Mouse (Mus musculus): ENCODE results near the gene Taf12. TPM values are rescaled to one million over a fixed set of nuclear protein-coding genes. Genes with fewer than 3 reads are reported as not detected.
A peak's percentile ranks its signal among the peaks of the same experiment; 100 is the strongest.

Taf12 gene
- polyA plus RNA-seq, 1 experiment from 2014 or later, result 42.8 TPM

GRCm38 (mm10) chr4:132344403-132345134, 70.4 kb downstream of the Taf12 start:
- peaks cover 22% of the 10 kb centered on the region for H3K4me1 ChIP-seq (ENCODE audit: control insufficient read depth, insufficient read depth, low read length)
- H3K9ac ChIP-seq (ENCODE audit: low read length), result peak overlapping the region; percentile 81
- H3K4me2 ChIP-seq (ENCODE audit: low read depth, low read length), result peak overlapping the region; percentile 89
- no peaks in the 10 kb centered on the region for H3K27me3 ChIP-seq (ENCODE audit: control insufficient read depth, insufficient read depth, low read length)
- no peak for ATAC-seq (ENCODE audit: insufficient read depth, low FRiP score)
- H3K27ac ChIP-seq (ENCODE audit: low read length), result 0 out of 2 replicates have a peak overlapping the region, but pooled peaks have one; percentile 11
- 6% methylated on average over 13 of the region's 13 CpGs for WGBS
- peak overlapping the region; percentile 59 for H3K4me3 ChIP-seq (replicated peaks; ENCODE audit: low read length)
- H3K9me3 ChIP-seq (replicated peaks; ENCODE audit: control insufficient read depth, low read length), result no peaks in the 10 kb centered on the region
- H3K36me3 ChIP-seq (ENCODE audit: control insufficient read depth, insufficient read depth, low read length), result peaks cover 2% of the 10 kb centered on the region; the same call in 1 of the 2 replicates

Other genes with a start within 250 kb of the Taf12 start
- gene Gm10300, start 199.7 kb upstream of the Taf12 start, polyA plus RNA-seq (2015; fragmentation: Nextera tagmentation; extraction: Ambion mirVana), result 0.05 TPM in 1 of 2 replicates, not detected in the other
- 55.7 and 60.0 TPM in 2 replicates for gene Epb41, start 199.1 kb upstream of the Taf12 start, polyA plus RNA-seq (2015; fragmentation: Nextera tagmentation; extraction: Ambion mirVana)
- 0.17 and 0.30 TPM in 2 replicates for gene Oprd1, start 129.9 kb upstream of the Taf12 start, polyA plus RNA-seq (2015; fragmentation: Nextera tagmentation; extraction: Ambion mirVana)
- gene Ythdf2, start 62.1 kb upstream of the Taf12 start, polyA plus RNA-seq (2015; fragmentation: Nextera tagmentation; extraction: Ambion mirVana), result 75.6 and 84.2 TPM in 2 replicates
- gene Gmeb1, start 12.8 kb upstream of the Taf12 start, polyA plus RNA-seq (2015; fragmentation: Nextera tagmentation; extraction: Ambion mirVana), result 25.6 and 28.7 TPM in 2 replicates
- 1.5 and 2.2 TPM in 2 replicates for gene Rab42, start 29.0 kb downstream of the Taf12 start, polyA plus RNA-seq (2015; fragmentation: Nextera tagmentation; extraction: Ambion mirVana)
- gene Trnau1ap, start 55.2 kb downstream of the Taf12 start, polyA plus RNA-seq (2015; fragmentation: Nextera tagmentation; extraction: Ambion mirVana), result 56.8 and 62.6 TPM in 2 replicates
- 62.6 and 64.0 TPM in 2 replicates for gene Rcc1, start 79.2 kb downstream of the Taf12 start, polyA plus RNA-seq (2015; fragmentation: Nextera tagmentation; extraction: Ambion mirVana)
- 25.9 and 29.9 TPM in 2 replicates for gene Phactr4, start 148.1 kb downstream of the Taf12 start, polyA plus RNA-seq (2015; fragmentation: Nextera tagmentation; extraction: Ambion mirVana)
- 19.5 and 20.0 TPM in 2 replicates for gene Med18, start 189.5 kb downstream of the Taf12 start, polyA plus RNA-seq (2015; fragmentation: Nextera tagmentation; extraction: Ambion mirVana)
- 12.4 and 13.7 TPM in 2 replicates for gene Sesn2, start 236.1 kb downstream of the Taf12 start, polyA plus RNA-seq (2015; fragmentation: Nextera tagmentation; extraction: Ambion mirVana)